Mouse (Mus musculus) hematopoietic stem cell, adult 5-6 weeks (primary cell): Measurements from ENCODE around the gene Mdga1. TPM values are rescaled to one million over a fixed set of nuclear protein-coding genes. Genes with fewer than 3 reads are reported as not detected.

ENCODE experiments used
- ATAC-seq, 2 experiments: fragments of 125-278 bp in 1 of 2; replicated peaks in 1 of 2; 2 replicates each; pipeline ENCODE4 v1.8.0; 2016 to 2017; ENCODE audit warnings: inconsistent platforms in 2 of 2, mild to moderate bottlenecking in 2 of 2, moderate number of reproducible peaks in 2 of 2, low read depth in 1 of 2, moderate TSS enrichment in 1 of 2; ENCODE audit not compliant: low FRiP score in 2 of 2, poor library complexity in 2 of 2, severe bottlenecking in 2 of 2, insufficient read depth in 1 of 2, low TSS enrichment in 1 of 2
- total RNA-seq: library from RNA; stranded (forward); fragments of 172-1452, 232-1000 nt; gene quantifications from 2 replicates; pipeline ENCODE4 v1.2.3, GENCODE M21; 2017

Mdga1 gene
- 26.6 and 32.5 TPM in 2 replicates for total RNA-seq

- ATAC-seq = no peak
These were observed at the start of gene Mdga1 for GRCm38 (mm10) chr17:29970037-29970555. TSS of gene Mdga1 (minus strand) at chr17:29970087.

GRCm38 (mm10) chr17:30018927-30019610 lies 49.2 kb upstream of the Mdga1 start:
- no peak for ATAC-seq

- no peak for ATAC-seq
These were observed 44.8 kb upstream of the Mdga1 start for GRCm38 (mm10) chr17:30014660-30015059.

GRCm38 (mm10) chr17:30008392-30008791 lies 38.5 kb upstream of the Mdga1 start:
- no peak for ATAC-seq

GRCm38 (mm10) chr17:30007883-30008282 lies 38.0 kb upstream of the Mdga1 start:
- no peak for ATAC-seq

GRCm38 (mm10) chr17:30006877-30007276 lies 37.0 kb upstream of the Mdga1 start:
- no peak for ATAC-seq

- peak in 1 of 2 experiments; percentile 44; a peak in 2 of 4 replicates for ATAC-seq
These were observed 35.6 kb upstream of the Mdga1 start for GRCm38 (mm10) chr17:30005451-30005941.

DNA sequence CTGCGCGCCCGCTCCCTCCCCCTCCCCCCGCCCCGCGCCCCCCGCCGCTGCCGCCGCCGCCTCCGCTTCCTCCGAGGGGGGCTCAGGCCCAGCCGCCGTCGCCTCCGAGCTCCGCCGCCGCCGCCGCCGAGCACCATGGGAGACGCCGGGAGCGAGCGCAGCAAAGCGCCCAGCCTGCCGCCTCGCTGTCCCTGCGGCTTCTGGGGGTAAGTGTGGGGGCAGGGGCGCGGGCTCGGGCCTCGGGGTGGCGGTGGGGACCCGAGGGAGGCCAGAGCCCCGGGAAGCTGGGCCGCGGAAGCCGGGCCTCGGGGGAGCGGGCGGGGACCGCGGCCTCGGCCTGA lies 35.2 kb upstream of the Mdga1 start:
- ATAC-seq = no peak

DNA sequence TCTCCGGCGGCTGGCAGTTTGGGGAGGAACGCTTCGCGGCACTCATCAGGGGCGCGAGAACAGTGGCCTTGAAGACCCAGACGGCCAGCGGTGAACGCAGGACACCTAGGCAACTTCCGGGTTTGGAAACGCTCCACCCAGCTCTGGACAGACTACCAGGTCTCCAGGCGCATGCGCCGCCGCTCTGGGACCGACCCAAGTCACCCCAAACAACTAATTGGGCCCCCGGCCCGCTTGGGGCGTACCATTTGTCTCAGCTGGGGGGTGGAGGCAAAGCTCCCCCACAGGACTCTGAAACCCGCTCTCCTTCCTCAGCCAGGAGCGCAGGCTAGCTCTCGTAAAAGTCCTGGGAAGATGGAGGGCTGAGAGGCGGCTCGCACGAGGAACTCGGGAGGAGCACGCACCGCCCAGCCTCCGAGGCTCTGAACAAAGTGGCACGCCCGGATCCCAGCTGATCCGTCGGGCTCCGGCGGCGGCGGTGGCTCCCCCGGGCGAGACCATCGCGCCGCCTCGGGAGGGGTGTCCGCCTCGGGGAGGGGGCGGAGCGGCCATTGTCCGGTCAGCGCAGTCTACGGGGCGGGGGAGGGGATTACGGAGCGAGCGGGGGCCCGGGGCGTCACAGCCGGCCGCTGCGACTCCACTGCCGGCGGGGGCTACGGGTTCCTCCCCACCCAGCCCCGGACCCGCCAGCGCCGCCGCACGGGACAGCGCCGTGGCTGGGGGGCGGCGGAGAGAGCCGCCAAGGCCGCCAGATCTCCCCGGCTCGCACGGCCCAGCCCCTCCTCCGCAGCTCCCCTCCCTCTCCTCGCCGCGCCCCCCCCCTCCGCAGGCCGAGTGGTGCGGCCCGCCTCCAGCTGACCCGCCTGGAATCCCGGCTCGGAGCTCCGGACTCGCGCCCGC lies 34.6 kb upstream of the Mdga1 start, which contains the start of gene Zfand3:
TSS of gene Zfand3 (plus strand) at position 531 of the 900 bp plus-strand sequence.
- ATAC-seq = peak; percentile 81 to 86

DNA sequence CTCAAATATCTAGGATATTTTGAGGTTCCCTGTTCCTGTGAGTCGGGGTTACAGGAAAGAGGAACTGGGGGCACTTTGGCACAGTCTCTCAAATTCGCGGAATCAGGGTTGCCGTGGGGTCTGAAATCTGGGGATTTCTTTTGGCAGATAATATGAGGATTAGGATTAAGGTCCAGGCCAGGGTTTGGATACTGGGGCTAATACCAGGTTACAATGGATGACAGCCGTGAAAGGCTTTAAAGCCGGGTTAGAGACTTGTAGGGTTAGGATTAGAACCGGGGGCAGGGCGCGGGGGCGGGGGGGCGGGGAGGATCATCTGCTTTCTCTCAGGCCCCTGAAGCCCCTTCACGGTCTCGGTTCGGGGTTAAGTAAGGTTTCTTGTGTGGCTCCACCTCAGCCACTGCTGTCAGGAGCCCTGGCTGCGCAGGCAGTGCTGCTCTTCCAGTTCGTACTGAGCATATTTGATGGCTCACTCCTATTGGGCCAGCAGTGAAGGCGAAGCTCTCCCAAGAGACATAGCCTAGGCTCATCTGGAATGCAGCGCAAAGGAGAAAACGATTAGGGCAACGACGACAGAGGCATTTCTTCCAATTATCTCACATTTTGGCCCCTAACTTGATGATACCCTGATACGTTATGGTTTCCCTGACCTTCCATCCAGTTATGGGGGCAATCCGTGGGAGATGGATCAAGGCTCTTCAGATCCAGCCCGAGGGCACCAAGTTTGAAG lies 28.8 kb upstream of the Mdga1 start:
- no peak for ATAC-seq

DNA sequence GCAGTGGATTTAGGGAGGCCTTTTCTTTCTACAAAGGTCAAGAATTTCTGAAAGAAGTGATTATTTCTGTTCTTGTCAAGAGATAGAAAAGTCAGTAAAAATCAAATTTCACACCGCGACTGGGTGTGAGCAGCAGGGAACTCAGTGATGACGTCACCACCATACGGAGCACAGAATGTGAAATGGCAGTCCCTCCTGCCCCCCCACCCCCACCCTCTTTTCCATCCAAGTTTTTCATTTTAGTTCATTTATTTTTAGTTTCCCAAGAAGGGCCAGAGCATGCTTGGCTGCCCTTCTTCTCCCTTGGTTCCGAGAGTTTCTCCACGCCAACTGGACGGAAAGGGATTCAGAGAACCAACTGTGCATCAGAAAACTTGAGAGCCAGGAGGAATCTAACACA lies 27.8 kb upstream of the Mdga1 start:
- ATAC-seq = no peak

DNA sequence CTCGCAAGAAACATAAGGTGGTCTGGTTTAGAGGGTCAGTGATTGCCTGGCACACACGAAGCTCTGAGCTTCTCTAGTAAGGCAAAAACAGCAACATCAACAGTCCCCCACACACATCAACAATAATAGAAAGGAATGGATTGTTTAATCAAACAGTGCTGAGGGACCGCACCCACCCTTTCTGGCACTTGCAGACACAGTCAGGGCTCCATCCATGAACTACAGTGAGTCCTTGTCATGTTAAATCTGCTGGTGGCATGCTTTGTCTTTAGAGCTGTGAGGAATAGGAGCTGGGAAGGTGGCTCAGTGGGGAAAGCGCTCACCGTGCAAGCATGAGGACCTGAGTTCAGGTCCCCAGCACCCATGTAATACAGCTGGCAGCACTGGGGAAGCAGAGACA lies 26.1 kb upstream of the Mdga1 start:
- ATAC-seq = no peak

DNA sequence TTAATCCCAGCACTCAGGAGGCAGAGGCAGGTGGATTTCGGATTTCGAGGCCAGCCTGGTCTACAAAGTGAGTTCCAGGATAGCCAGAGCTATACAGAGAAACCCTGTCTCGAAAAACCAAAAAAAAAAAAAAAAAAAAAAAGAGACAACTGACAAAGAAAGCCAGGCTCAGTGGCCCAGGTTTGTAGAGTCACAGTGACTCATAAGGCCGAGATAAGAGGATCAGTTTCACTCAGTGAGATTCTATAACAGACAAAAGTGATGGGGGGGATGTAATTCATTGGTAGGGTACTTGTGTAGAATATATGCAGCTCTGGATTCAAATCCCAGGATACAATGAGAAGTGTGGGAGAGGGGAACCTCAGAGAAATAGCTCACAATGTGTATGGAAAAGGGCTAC lies 24.6 kb upstream of the Mdga1 start:
- ATAC-seq = no peak

- ATAC-seq = no peak
These were observed 24.1 kb upstream of the Mdga1 start for GRCm38 (mm10) chr17:29994011-29994410.

- no peak for ATAC-seq
These were observed 23.6 kb upstream of the Mdga1 start for GRCm38 (mm10) chr17:29993488-29993887.

- no peak for ATAC-seq
These were observed 21.0 kb upstream of the Mdga1 start for GRCm38 (mm10) chr17:29990845-29991244.

- no peak for ATAC-seq
These were observed 20.2 kb upstream of the Mdga1 start for GRCm38 (mm10) chr17:29990136-29990535.

- no peak for ATAC-seq
These were observed 19.8 kb upstream of the Mdga1 start for GRCm38 (mm10) chr17:29989653-29990052.
